Mouse (Mus musculus): ENCODE data around the gene 1700017B05Rik. TPM values are rescaled to one million over a fixed set of nuclear protein-coding genes. Genes with fewer than 3 reads are reported as not detected.
"Not testable (repeated sequence)": the region's sequence is repeated elsewhere in the genome, so short reads cannot be mapped to it uniquely, and the experiment has no call there.

The 1700017B05Rik gene
- polyA plus RNA-seq, 1 experiment: 3.5 TPM

DNA sequence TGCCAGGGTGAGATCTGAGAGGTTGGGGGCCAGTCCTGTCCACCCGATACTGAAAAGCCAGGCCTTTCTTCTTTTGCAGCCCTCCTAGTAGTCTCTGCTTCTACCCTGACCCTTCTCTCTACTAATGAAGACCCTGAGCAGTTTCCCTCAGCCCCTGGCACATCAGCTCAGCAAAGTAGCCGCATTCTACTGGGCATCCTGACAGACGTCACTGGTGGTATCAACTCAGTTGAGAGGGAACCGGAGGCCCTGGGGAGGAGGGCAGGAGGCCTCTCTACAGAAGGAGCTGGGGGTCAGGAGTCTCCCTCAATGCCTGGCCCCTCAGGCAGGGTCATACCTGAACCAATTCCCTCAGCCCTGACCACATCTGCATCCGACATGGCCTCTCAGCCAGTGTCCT lies 21.3 kb downstream of the 1700017B05Rik start:
- DNase-seq (ENCODE audit: low read depth): no peak
- TF ChIP-seq CTCF (IDR thresholded peaks at IDR 0.05; ENCODE audit: borderline replicate concordance, extremely low read depth, insufficient read depth, insufficient read length): no peak
- TF ChIP-seq POLR2A (IDR thresholded peaks at IDR 0.05; ENCODE audit: borderline replicate concordance, extremely low read depth, insufficient read depth, insufficient read length, poor library complexity, severe bottlenecking): no peak

- no peak for TF ChIP-seq POLR2A (IDR thresholded peaks at IDR 0.05; ENCODE audit: borderline replicate concordance, extremely low read depth, insufficient read depth, insufficient read length, poor library complexity, severe bottlenecking)
- DNase-seq (ENCODE audit: low read depth): no peak
Measured at GRCm38 (mm10) chr9:57238220-57238619, 24.2 kb downstream of the 1700017B05Rik start.

GRCm38 (mm10) chr9:57237705-57238104 lies 24.7 kb downstream of the 1700017B05Rik start:
- DNase-seq (ENCODE audit: low read depth): no peak
- TF ChIP-seq POLR2A (IDR thresholded peaks at IDR 0.05; ENCODE audit: borderline replicate concordance, extremely low read depth, insufficient read depth, insufficient read length, poor library complexity, severe bottlenecking) (no peak), CTCF (IDR thresholded peaks at IDR 0.05; ENCODE audit: borderline replicate concordance, extremely low read depth, insufficient read depth, insufficient read length) (no peak)

DNA sequence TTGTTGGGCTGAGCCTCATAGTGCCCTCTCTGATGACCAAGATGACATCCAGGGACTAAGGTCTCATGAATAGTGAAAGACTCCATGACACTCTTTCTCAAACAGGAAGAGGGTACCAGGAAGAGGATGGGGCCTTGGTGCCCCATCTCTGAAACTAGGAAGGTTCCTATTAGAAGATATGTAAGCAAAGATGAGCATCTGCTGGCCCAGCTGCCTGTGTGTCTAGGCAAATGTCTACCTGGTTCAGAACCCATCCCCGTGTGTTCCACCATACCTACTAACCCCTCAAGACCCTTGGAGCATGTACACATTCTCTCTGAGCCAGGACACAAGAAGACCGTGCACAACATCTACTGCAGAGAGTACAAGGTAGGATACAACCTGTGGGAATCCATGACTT lies 26.2 kb downstream of the 1700017B05Rik start, which contains the start of gene Trcg1:
Gene Trcg1, plus strand, starts transcription at position 301 of the 400 bp plus-strand sequence.
- no peak for DNase-seq (ENCODE audit: low read depth)
- TF ChIP-seq CTCF (IDR thresholded peaks at IDR 0.05; ENCODE audit: borderline replicate concordance, extremely low read depth, insufficient read depth, insufficient read length) (no peak), POLR2A (IDR thresholded peaks at IDR 0.05; ENCODE audit: borderline replicate concordance, extremely low read depth, insufficient read depth, insufficient read length, poor library complexity, severe bottlenecking) (no peak)

- no peak for DNase-seq (ENCODE audit: low read depth)
- TF ChIP-seq POLR2A (IDR thresholded peaks at IDR 0.05; ENCODE audit: borderline replicate concordance, extremely low read depth, insufficient read depth, insufficient read length, poor library complexity, severe bottlenecking): no peak
- no peak for TF ChIP-seq CTCF (IDR thresholded peaks at IDR 0.05; ENCODE audit: borderline replicate concordance, extremely low read depth, insufficient read depth, insufficient read length)
Measured at GRCm38 (mm10) chr9:57233767-57234166, 28.6 kb downstream of the 1700017B05Rik start.

- DNase-seq (ENCODE audit: low read depth): no peak
- TF ChIP-seq CTCF (IDR thresholded peaks at IDR 0.05; ENCODE audit: borderline replicate concordance, extremely low read depth, insufficient read depth, insufficient read length): no peak
Measured at GRCm38 (mm10) chr9:57233142-57233541, 29.3 kb downstream of the 1700017B05Rik start.

DNA sequence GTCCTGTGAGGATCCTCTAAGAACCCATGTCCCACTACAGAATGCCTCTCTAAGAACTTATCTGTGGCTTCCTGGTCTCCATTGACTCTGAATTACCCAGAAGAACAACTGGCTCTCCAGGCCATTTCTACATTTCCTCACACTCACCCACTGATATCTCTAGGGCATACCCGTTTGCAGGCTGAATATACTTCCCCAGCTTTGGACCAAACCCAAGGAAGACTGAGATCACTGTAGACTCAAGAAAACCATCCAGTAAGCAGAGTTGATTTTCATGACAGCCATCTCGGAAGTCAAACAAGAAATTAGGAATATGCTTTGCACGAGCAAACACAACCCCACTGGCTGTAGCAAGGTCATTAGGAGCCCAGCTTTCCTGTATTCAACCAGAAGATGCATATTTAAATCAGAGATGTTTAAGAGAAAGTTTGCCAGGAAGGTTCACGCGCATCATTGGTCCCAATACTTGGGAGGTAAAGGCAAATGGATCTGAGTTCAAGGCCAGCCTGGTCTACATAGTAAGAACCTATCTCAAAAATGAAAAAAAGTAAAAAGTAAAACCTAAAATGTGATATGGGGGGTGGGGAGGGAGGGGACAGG lies 30.0 kb downstream of the 1700017B05Rik start:
- TF ChIP-seq POLR2A (IDR thresholded peaks at IDR 0.05; ENCODE audit: borderline replicate concordance, extremely low read depth, insufficient read depth, insufficient read length, poor library complexity, severe bottlenecking) (no peak), CTCF (IDR thresholded peaks at IDR 0.05; ENCODE audit: borderline replicate concordance, extremely low read depth, insufficient read depth, insufficient read length) (no peak)
- no peak for DNase-seq (ENCODE audit: low read depth)

- no peak for DNase-seq (ENCODE audit: low read depth)
- TF ChIP-seq POLR2A (IDR thresholded peaks at IDR 0.05; ENCODE audit: borderline replicate concordance, extremely low read depth, insufficient read depth, insufficient read length, poor library complexity, severe bottlenecking): no peak
- TF ChIP-seq CTCF (IDR thresholded peaks at IDR 0.05; ENCODE audit: borderline replicate concordance, extremely low read depth, insufficient read depth, insufficient read length): no peak
Measured at GRCm38 (mm10) chr9:57231536-57232255, 30.7 kb downstream of the 1700017B05Rik start.

GRCm38 (mm10) chr9:57230146-57230783 lies 32.1 kb downstream of the 1700017B05Rik start:
- DNase-seq (ENCODE audit: low read depth): no peak
- TF ChIP-seq POLR2A (IDR thresholded peaks at IDR 0.05; ENCODE audit: borderline replicate concordance, extremely low read depth, insufficient read depth, insufficient read length, poor library complexity, severe bottlenecking): no peak
- TF ChIP-seq CTCF (IDR thresholded peaks at IDR 0.05; ENCODE audit: borderline replicate concordance, extremely low read depth, insufficient read depth, insufficient read length): no peak

GRCm38 (mm10) chr9:57229726-57230125 lies 32.7 kb downstream of the 1700017B05Rik start:
- TF ChIP-seq CTCF (IDR thresholded peaks at IDR 0.05; ENCODE audit: borderline replicate concordance, extremely low read depth, insufficient read depth, insufficient read length) (no peak), POLR2A (IDR thresholded peaks at IDR 0.05; ENCODE audit: borderline replicate concordance, extremely low read depth, insufficient read depth, insufficient read length, poor library complexity, severe bottlenecking) (no peak)
- DNase-seq (ENCODE audit: low read depth): no peak

- no peak for DNase-seq (ENCODE audit: low read depth)
- TF ChIP-seq POLR2A (IDR thresholded peaks at IDR 0.05; ENCODE audit: borderline replicate concordance, extremely low read depth, insufficient read depth, insufficient read length, poor library complexity, severe bottlenecking) (no peak), CTCF (IDR thresholded peaks at IDR 0.05; ENCODE audit: borderline replicate concordance, extremely low read depth, insufficient read depth, insufficient read length) (no peak)
Measured at GRCm38 (mm10) chr9:57228186-57228585, 34.2 kb downstream of the 1700017B05Rik start.

DNA sequence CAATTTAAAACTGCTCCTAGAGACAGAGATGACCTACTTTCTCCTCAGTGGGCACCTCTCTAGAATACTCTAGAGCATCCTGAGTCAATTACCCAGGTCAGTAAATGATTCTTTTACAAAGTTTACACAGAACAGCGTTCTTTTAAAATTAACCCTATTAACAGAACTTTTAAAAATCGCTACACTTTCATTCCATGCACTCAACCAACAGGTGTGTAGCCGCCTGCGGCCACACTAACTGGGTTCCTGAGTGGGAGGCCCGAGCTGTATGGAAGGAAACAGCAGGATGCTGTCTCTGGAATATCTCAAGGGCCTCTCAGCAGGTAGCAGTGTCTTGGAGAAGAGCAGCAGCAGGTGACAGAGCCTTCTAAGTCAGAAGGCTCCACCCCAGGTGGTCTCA lies 35.2 kb downstream of the 1700017B05Rik start:
- TF ChIP-seq CTCF (IDR thresholded peaks at IDR 0.05; ENCODE audit: borderline replicate concordance, extremely low read depth, insufficient read depth, insufficient read length): no peak
- no peak for TF ChIP-seq POLR2A (IDR thresholded peaks at IDR 0.05; ENCODE audit: borderline replicate concordance, extremely low read depth, insufficient read depth, insufficient read length, poor library complexity, severe bottlenecking)
- DNase-seq (ENCODE audit: low read depth): no peak

- not testable (repeated sequence) for DNase-seq (ENCODE audit: low read depth)
Measured at GRCm38 (mm10) chr9:57226628-57227122, 35.7 kb downstream of the 1700017B05Rik start.

All from brain, embryonic 14.5 days (tissue).